Mouse (Mus musculus) lung, postnatal 4 days (tissue): ENCODE data around the gene Vmn1r1.
A peak's percentile ranks its signal among the peaks of the same experiment; 100 is the strongest.

Experiments
- DNase-seq, 2 experiments: peaks; one replicate each; pipeline ENCODE4 v3.0.0; 2021

The Vmn1r1 gene

DNA sequence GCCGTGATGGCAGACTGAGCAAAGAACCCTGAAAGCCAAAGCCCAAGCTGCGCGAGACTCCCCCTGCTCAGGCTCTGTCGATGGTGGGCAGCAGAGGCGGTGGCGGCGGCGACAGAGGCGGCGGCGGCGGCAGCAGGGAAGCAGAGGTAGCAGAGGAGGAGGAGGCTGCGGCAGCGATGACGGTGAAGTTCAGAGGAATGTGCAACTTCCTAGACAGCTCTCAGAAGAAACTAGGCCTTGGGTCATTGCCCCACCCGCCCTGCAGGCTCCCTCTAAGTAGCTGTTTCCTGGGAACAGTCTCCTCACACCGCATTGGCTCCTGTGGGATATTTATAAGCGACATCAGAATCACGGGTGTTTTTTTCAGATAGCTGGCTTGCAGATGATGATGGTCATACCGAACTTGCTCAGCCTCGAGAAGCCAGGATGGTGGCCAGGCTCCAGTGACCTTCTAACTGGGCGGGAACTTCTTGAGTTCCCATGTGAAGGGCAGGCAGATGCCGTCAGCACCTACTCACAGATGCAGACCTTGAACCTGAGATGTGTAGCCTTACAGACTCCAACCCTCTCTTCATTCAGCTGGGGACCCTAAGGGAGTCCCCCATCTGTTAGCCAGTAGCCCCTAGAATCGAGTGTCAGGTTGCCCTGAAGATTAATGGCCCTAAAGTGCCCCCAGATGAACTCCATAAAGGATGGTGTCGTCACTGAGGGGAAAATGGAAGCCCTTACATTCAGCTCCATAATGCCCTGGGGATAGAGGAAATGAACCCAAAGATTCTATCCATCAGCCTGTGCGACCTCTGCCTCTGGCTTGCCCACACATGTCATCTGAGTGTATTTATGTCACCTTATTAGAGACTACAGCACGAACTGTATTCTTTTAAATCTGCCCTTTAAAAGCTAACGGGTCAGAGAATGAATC lies 26.8 kb downstream of the Vmn1r1 start:
- no peak for DNase-seq

DNA sequence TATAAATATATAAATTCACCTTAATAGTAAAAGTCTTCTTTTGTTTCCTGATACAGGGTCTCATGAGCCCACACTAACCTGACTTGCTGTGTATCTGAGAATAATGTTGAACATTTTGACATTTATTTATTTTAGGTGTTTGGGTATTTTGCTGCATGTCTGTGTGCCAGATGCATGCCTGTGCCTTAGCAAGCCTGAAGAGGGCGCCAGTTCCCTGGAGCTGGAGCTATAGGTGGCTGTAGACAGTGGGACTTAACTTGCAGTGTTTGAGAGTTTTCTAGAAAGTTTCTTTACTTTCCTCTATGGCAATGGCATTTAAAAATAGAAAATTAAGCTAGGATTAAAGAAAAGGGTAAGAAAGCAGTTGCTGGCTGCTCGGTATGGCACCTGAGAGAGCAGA lies 33.5 kb downstream of the Vmn1r1 start:
- peak; percentile 37 to 48 for DNase-seq

DNA sequence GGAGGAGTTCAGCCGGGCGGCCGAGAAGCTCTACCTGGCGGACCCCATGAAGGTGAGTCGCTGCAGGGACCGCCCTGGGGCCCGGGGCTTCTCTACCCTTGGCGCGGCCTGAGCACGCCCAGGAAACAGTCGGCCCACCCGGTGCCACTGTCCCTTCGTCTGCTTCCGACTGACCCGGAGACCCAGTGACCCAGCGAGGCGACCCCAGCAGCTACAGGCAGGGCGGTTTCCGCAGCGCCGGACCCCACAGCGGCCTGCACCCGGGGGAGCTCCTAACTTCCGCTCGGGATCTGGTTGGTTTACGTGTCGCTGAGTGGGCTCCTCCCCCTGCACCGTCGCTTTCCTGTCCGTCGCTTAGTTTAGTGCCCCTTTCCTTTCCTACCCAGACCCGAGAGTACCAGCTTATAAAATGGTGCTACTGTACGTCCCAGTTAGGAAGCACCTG lies 39.3 kb downstream of the Vmn1r1 start:
- peak; percentile 89 to 92 for DNase-seq

DNA sequence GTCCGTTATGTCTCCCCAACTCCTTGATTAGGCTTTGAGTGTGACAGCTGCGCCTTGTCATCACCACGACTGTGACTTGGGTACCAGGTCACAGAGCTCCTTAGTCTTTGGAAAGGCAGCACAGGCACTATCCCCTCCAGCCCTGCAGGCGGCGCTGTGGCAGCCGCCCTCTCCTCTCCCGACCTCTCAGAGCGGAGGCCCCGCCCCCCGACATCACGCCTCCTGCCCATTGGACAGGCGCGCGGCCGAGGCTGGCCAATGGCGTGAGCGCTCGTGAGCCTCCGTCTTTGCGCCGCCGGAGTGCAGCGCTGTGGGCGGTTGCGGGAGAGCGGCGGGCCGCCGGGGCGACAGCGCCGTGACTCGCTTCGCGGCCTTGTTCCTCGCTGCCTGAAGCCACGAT lies 39.8 kb downstream of the Vmn1r1 start, which contains the start of gene Srp9:
TSS of gene Srp9 (plus strand) at position 232 of the 400 bp plus-strand sequence.
- DNase-seq = peak; percentile 98 to 99

DNA sequence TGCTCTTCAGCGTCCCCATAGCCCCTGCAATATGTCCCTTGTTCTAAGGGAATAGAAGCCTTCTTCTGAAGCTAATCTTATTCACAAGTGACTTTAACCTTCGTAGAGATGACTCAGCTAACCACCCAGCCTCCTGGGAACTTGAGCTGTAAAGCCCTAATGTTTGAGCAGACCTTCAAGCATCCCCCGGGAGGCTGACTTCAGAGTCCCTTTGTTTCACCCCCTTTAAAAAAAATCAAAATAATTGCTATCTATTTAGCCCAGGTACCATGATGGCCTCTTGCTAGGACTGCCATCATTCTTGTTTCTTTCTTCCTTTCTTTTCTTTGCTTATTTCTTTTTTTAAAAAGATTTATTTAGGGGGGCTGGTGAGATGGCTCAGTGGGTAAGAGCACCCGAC lies 41.9 kb downstream of the Vmn1r1 start:
- DNase-seq = no peak

DNA sequence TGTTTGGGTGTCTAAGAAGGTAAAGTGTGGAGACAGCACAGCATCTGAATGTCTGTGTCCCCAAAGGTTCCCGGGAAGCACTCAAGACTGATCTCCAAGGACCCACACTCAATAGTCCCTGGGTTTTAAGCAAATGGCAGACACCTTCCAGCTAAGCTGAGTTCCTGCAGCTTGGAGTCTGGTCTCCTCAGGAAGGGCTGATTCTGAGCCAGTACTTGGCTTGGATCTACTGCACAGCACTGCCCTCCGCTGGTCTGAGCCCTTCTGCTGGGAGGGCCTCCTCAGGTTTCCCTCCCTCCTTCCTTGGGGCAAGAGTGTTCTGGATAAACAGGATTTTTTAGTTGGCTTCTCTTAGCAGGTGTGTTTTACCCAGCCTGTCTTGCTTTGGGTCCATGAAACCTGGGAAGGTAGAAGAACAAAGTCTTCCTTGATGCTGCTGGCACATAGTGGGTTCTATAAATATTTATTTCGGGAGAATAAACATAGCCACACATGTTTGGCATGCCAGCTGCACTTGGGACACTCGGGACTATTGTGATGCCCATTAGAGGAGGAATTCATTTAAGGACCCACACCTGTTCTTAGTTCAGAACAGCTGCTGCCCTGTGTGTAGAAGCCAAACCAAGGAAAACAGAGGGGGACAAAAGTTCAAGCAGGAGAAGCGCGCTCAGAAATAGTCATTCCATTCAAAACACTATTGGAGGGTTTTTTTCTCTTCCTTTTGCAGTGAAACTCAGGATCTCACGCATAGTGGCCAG lies 48.5 kb downstream of the Vmn1r1 start:
- peak; percentile 79 to 80 for DNase-seq

DNA sequence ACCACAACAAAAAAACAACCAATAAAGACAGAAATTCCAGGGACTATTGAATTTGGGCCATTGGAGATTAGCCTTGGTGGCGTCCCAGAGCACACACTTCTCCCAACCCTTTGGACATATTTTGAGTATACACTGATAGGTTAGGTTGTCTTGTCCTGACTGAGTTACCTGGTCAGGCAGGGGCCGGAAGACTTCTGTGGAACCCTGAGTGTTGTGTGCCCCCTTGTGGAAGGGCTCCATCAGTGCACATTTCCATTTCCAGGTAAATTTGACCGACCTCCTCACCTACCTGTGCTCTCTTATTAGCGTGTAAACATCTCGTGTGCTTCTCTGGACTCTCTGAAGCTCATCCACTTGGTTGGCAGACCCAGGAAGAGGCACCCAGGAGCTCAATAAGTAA lies 49.1 kb downstream of the Vmn1r1 start:
- DNase-seq = peak in 1 of 2 experiments; percentile 66

DNA sequence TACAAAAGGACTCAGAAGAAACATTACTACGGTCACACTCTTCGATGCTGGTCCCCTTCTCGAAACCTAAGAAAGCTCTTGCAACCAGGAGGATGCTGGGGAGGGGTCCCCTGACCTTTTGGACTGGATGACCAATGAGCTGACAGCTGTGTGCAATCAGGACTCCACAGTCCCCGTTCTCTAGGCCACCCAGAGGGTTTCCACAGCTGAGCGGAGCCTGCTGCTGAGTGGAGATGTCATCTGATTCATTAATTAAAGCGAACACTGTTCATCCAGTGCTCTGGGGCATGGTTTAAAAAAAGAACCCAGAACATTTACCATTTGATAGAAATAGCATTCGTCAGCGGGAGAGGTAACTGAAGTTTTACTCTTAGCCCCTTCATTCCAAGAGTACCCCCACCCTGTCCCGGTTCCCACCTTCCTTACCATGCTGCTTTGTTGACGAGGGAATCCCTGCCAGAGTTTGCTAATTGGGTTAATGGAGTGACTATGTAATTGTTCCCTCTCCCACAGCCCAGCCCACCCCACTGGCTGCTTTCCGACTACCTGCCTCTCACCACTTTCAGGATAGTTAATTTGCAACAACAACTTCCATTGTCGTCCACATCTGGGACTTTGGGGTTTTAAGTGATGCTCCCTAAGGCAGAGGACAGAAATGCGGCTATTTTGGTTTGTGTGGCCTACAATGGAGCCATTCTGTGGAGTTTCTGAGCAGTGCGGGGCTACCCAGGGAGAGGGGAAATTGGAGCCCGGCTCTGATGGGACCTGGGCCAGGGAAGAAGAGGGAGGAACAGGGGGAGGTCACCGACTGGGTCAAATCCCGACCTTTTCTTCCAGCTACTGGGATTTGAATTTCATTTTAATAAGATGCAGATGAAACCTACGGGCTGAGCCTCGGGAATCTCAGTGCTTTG lies 50.4 kb downstream of the Vmn1r1 start:
- no peak for DNase-seq

DNA sequence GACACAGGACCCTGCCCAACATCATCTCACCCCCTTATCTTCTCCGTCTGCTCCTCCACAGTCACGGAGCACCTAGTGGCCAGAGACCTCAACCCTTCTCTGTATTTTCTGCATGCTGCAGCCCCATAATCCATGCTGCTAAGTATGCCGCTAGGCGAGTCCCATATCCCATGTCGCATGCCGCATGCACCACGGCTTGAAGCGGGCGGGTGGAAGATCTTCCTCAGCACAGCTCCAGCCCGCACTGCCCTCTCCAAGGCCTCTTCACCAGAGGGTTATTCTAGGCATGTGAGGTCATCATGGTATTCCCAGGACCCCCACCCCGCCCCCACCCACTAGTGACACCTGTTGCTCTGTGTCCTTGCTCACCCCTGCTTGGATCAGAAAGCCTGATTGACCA lies 51.2 kb downstream of the Vmn1r1 start:
- DNase-seq = no peak

DNA sequence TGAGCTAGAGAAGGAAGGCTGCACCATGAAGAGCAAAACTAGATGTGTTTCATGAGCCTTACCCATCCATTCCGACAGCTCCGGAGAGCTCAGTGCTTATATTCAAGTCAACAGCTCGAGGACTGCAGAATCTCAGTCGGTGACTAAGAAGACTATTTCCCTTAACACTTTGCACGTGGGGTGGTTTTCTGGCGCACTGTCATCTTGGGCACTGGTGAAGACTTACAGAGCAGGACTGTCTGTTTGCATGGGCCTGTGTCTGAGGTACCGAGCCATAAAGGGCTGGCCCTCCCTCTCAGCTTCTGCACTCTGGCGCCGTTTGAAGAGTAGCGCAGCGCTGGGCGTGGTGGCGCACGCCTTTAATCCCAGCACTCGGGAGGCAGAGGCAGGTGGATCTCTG lies 51.9 kb downstream of the Vmn1r1 start:
- DNase-seq = no peak

DNA sequence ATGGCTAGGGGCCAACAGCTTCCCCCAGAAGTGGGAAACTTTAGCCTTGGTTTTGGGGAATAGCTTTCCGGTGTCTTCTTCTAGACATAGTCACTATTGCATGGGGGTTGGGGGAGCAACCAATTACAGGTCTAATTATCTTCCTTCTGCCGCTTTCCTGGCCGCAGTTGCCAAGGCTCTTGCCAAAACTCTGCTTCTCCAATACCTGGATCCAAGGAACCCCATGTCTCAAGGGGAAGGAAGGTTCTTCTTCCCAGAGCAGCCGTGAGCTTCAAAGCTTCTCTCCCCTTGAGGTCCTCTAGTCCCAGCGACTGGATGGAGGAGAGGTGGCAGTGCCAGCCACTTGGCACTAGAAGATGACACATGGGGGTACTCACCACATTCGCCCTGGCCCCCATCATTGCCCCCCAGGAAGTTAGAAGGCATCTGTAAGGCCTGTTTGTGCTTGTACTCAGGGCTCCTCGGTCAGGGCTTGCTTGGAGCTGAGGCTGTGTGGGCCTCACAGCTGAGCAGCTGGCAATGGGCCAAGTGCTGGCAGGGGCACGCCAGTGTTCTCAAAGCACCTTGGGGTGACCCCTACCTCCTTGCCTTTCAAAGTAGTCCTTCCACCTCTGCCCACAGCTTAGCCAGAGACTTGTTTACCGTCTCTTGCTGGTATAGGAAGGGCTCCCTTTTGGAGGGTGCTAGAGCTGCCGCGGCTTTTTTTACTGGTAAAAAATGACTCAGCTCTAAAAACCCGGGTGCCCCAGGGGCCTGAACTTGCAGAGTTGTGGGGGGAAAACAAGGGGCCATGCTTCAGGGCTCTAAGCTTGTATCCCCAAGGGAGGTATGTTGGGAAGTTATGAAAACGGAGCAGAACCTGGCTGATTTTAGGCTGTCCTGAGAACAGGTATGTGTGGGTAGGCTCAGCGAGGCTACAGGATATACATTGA lies 52.6 kb downstream of the Vmn1r1 start:
- DNase-seq = peak in 1 of 2 experiments; percentile 59

DNA sequence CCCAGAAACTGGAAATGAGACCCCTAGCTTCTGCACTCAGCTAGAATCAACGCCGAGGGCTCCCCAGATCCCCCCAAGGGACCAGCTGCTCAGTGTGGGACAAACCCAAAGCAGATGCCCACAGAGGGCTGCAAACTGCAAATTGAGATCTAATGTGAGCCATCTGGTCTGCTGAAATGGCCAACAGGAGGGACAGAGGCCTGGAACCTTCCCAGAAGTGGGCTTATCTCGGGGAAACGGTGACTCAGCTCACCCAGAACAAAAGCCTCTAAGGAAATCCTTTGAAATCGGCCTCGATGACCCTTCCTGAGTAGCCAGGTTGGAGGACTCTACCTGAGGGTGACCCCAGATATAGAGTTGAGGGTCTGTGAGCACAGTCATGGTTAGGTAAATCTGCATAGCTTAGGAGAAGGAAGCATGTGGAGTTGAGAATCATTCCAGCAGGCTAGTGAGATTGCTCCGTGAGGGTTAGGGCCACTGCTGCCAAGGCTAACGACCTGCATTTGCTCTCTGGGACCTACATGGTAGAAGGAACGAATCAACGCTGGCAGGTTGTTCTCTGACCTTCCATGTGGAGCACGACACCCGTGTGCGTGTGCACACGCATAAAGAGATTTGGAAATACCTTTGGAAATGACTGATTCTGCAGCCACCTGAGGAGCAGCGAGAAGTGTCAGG lies 53.4 kb downstream of the Vmn1r1 start:
- no peak for DNase-seq

DNA sequence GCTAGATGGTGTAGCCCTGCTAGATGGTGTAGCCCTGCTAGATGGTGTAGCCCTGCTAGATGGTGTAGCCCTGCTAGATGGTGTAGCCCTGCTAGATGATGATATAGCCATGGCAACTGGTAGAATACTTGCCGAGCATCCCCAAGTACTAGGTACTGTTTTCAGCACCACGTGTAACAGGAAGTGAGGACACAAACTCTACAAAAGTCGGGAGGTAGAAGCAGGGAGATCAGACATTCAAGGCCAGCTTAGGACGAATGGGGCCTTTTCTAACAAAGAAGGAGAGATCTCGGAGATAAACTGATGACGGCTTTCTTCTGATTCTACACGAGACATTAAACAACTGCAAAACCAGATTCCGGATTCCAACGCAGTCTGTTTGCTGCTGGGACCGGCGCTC lies 54.1 kb downstream of the Vmn1r1 start:
- no peak for DNase-seq

DNA sequence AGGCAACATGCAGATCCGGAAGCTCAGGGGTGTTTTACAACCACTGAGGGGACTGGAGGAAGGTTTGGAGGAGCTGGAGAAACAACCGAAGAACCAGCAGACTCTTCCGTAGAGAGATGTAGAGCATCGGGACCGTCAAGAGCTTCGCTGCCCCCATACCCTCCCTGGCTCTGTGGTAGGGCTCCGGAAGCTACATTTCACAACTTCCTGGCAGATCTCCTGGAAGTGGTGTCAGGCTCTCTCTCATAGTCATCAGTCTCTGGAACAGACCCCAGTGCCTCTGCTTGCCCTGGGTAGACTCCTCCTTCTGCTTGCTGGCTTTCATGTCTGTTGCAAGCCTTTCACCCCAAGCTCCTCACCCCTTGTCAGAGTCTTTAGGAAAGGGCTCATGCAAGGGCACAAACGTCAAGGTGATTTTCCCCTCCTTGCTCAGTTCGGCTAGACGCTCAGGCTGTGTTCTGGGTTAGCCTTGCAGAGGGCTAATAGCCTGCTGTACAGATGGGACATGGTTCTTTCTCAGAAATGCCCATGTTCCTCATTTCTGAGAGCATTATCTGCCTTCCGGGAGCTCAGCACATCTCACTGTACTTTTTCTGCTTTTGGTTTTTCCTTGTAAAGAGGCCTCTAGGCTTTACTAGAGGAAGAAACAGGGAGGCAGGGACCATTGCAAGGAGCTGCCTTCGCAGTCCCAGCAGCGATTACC lies 55.7 kb downstream of the Vmn1r1 start:
- peak; percentile 59 to 72 for DNase-seq

DNA sequence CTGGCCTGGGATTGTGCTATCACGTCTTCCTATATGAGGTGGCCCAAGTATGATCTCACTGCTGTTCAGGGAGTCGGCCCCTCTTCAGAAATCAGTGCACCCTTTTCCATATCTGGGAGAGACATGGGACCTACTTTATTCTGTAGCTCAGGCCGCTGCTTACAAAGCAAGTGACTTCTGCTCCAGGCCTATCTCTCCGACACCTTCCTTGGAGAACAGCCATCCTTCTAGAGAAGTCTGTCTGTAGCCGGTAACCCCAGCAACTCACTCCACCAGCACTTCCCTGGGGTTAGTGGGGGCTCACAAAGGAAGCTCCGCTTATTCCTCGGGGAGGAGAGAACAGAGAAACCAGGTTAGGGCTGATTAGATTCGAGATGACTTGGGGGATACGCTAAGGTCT lies 57.0 kb downstream of the Vmn1r1 start:
- no peak for DNase-seq

DNA sequence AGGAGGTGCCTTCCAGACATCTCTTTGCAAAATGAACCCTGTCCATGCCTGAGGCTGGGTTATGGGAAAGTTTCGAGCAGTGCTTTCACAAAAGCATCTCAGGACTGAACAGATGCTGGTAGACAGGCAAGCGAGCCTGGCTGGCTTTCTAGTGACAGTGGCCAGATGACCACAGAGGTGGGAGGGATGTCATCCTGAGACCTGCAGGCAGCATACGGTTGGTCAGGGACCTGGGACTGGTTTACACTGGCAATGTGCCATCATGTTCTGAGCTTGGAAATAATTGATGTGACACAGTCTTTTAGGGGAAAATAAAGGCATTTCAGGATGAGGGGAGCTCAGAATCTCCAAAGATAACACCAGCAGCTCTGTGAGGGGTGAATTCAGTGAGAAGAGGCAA lies 59.3 kb downstream of the Vmn1r1 start:
- no peak for DNase-seq
